Mouse (Mus musculus) liver, postnatal 0 days (tissue): ENCODE data around the gene Cxcl10. TPM values are rescaled to one million over a fixed set of nuclear protein-coding genes. Genes with fewer than 3 reads are reported as not detected.

Experiments
- ATAC-seq: fragments of 200-750 bp; cut with Nextera tagmentation; 2 replicates; pipeline ENCODE4 v1.8.0; 2017; ENCODE audit warnings: mild to moderate bottlenecking, moderate library complexity
- DNase-seq: peaks from one replicate; pipeline ENCODE4 v3.0.0-alpha.2; 2016
- H3K27ac ChIP-seq: fragments of 300-500 bp; sonication (generic); 2 replicates; pipeline ENCODE4 v1.5.1; 2014; ENCODE audit warnings: antibody characterized with exemption, moderate library complexity, mild to moderate bottlenecking, low read depth
- H3K27me3 ChIP-seq: fragments of 300-500 bp; sonication (generic); 2 replicates; pipeline ENCODE4 v1.6.1; 2014; ENCODE audit warnings: low read length, control low read depth, mixed read lengths; ENCODE audit not compliant: insufficient read depth
- H3K36me3 ChIP-seq: fragments of 300-500 bp; sonication (generic); replicated peaks from 2 replicates; pipeline ENCODE4 v1.6.1; 2014; ENCODE audit warnings: mild to moderate bottlenecking, control low read depth, low read length, moderate library complexity, mixed read lengths; ENCODE audit not compliant: insufficient read depth
- H3K4me1 ChIP-seq: fragments of 300-500 bp; sonication (generic); 2 replicates; pipeline ENCODE4 v1.6.1; 2014; ENCODE audit warnings: antibody characterized with exemption, mild to moderate bottlenecking, control low read depth; ENCODE audit not compliant: insufficient read depth
- H3K4me2 ChIP-seq: fragments of 300-500 bp; sonication (generic); 2 replicates; pipeline ENCODE4 v1.6.1; 2014; ENCODE audit warnings: low read depth, mild to moderate bottlenecking, low read length, moderate library complexity, mixed read lengths
- H3K4me3 ChIP-seq: fragments of 300-500 bp; sonication (generic); 2 replicates; pipeline ENCODE4 v1.5.1; 2014; ENCODE audit warnings: low read depth, low read length
- H3K9ac ChIP-seq: fragments of 300-500 bp; sonication (generic); replicated peaks from 2 replicates; pipeline ENCODE4 v1.6.1; 2014; ENCODE audit warnings: mild to moderate bottlenecking, moderate library complexity
- H3K9me3 ChIP-seq: fragments of 300-500 bp; sonication (generic); 2 replicates; pipeline ENCODE4 v1.6.1; 2016; ENCODE audit warnings: mild to moderate bottlenecking, control low read depth, low read length, mixed read lengths
- CTCF ChIP-seq: sonication (generic); IDR thresholded peaks from 2 replicates; pipeline ENCODE4 v1.5.1; 2016; ENCODE audit warnings: antibody characterized with exemption, low read depth
- EP300 ChIP-seq: IDR thresholded peaks from 2 replicates; pipeline ENCODE4 v1.6.1; 2016; ENCODE audit warnings: antibody characterized with exemption, low read depth, mild to moderate bottlenecking
- WGBS: fragments of 180-500 bp; shearing (Covaris S2); extraction: QIAGEN DNeasy Blood & Tissue Kit; methylation state at CpG from one replicate; pipeline ENCODE4 v1.1.7; 2014; ENCODE audit not compliant: insufficient replicate concordance; 5-methylcytosine and 5-hydroxymethylcytosine counted together
- polyA plus RNA-seq: library from polyadenylated mRNA; unstranded; fragments of >200 nt; fragmentation: Nextera tagmentation; extraction: Ambion mirVana; gene quantifications from 2 replicates; pipeline ENCODE4 v1.2.1, GENCODE M21; 2015

The Cxcl10 gene
- polyA plus RNA-seq, 1 experiment from 2014 or later = 7.5 TPM

DNA sequence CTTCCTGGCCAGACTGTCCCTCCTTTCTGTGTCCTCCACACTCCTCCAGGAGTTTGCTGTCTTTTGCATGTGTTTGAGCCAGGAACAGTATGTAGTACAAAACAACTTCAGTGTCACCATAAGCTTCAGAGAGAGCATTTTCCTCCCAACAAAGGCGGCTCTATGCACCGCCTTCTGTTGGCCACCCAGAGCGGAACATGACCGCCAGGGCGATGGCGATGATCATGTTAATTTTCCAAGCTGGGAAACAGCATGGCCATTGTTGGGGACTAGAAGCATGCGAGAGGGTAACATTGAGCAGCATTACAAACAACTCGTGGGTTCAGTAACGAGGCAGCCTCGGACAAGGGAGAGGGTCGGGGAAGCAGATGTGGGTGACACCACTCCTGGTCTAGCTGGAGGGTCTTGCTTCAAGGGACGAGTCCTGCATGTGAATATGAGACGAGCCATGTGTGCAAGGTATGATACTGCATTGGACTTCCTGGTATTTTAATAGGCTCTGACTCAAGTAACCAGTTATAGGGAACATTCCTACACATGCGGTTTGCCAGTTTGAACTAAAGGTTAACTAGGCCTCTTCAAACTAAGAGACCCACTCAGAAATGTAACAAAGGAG is 22.8 kb upstream of the Cxcl10 start:
- Histone ChIP-seq H3K4me3 (no peak overlapping the region), H3K4me1 (peaks cover 39% of the 10 kb centered on the region), H3K27me3 (no peaks in the 10 kb centered on the region), H3K36me3 (no peaks in the 10 kb centered on the region), H3K4me2 (no peak overlapping the region), H3K27ac (no peak overlapping the region), H3K9me3 (no peaks in the 10 kb centered on the region), H3K9ac (no peak overlapping the region)
- DNase-seq (no peak), ATAC-seq (no peak)
- 78% methylated on average over 14 of the region's 14 CpGs for WGBS
- TF ChIP-seq CTCF = no peak
- TF ChIP-seq EP300 = no peak

GRCm38 (mm10) chr5:92370891-92371290 is 22.2 kb upstream of the Cxcl10 start:
- peaks cover 34% of the 10 kb centered on the region for H3K4me1 ChIP-seq
- H3K9ac ChIP-seq = no peak overlapping the region
- H3K36me3 ChIP-seq = no peaks in the 10 kb centered on the region
- no peak for ATAC-seq
- WGBS = 85% methylated on average over 6 of the region's 6 CpGs
- H3K4me3 ChIP-seq = no peak overlapping the region
- H3K27ac ChIP-seq = 0 out of 2 replicates have a peak overlapping the region, but pooled peaks have one; percentile 16
- H3K9me3 ChIP-seq = no peaks in the 10 kb centered on the region
- H3K4me2 ChIP-seq = no peak overlapping the region
- DNase-seq = no peak
- H3K27me3 ChIP-seq = no peaks in the 10 kb centered on the region
- no peak for TF ChIP-seq CTCF
- no peak for TF ChIP-seq EP300

DNA sequence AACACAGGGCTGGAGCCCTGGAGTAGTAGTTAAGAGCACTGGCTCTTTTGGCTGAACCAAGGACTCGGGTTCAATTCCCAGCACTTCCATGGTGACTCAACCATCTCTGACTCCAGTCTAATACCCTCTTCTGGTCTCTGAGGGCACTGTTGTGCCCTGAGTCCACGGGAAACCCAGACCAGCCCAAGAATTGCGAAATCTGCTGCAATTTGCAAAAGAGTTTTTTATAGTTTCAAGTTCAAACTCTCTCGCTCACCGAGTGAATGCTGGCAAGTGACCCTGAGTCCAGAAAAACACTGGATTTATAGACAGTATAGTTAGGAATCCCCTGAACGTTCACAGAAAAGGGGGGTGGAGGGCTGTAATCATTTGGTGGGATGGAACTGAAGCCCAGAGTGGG is 21.7 kb upstream of the Cxcl10 start:
- Histone ChIP-seq H3K4me1 (peaks cover 30% of the 10 kb centered on the region), H3K4me3 (no peak overlapping the region), H3K9ac (no peak overlapping the region), H3K4me2 (no peak overlapping the region), H3K27ac (peak overlapping the region; percentile 16; the same call in 1 of the 2 replicates), H3K36me3 (no peaks in the 10 kb centered on the region), H3K9me3 (no peaks in the 10 kb centered on the region), H3K27me3 (no peaks in the 10 kb centered on the region)
- no peak for TF ChIP-seq CTCF
- TF ChIP-seq EP300 = no peak
- peak; percentile 13; the same call in 1 of the 2 replicates for ATAC-seq
- no peak for DNase-seq
- WGBS = 41% methylated on average over 6 of the region's 6 CpGs

DNA sequence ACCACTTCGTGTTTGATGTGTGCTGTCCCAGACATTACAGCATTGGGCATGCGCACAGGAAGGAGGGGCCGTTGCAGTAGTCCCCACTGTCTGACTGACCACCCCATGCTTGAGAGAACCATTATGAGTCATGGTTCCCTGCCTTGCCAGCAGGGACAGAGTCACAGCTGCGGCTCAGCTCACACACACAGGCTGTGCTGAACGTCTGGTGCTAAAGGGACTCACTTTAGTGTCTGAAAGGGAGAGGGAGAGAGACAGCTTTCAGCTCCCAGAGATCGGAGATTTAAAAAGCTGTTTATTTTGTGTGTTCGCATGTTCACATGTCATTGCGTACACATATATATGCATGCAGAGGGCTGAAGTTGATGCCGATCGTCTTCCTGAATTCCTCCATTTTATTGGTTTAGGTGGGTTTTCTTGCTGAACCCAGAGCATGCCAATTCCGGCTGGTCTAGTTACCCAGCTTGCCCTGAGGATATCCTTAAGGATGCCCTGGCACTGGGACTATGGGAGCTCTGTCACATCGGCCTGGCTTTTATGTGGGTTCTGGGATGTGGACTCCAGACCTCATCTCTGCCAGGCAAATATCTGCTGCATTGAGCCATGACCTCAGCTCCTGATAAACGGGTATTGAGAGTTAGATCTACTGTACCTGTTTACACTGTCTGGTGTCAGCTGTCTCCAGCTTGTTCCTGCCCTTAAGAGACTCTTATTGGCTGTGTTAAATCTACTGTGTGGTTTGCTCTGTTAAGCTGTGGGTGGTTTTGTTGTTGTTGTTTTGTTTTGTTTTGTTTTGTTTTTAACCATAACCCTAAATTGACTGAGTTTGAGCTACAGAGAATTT is 20.7 kb upstream of the Cxcl10 start:
- no peak for ATAC-seq
- H3K27ac ChIP-seq = peak overlapping the region; percentile 0; the same call in 1 of the 2 replicates

DNA sequence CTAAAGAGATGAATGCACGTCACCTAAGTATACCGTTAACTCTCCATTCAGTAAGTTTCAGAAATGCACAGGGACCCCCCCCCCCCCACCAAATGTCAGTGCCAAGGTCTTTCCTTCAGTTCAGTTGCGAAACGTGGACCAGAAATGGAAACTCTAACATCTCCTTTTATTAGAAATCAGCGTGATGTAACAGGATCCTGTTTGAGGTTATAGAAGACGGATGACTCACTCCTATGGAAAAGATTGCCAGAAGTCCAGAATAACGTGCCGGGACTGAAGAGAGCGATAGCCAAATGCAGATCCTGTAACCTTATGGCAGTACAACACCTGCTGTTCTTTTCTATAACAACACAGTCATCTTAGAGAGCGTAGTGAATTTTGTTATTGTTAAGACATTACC is 19.7 kb upstream of the Cxcl10 start:
- TF ChIP-seq CTCF (no peak), EP300 (0 out of 2 replicates have a peak, but pooled peaks have one; percentile 18)
- Histone ChIP-seq H3K36me3 (no peaks in the 10 kb centered on the region), H3K4me1 (peaks cover 29% of the 10 kb centered on the region), H3K4me3 (no peak overlapping the region), H3K9me3 (no peaks in the 10 kb centered on the region), H3K27me3 (no peaks in the 10 kb centered on the region), H3K9ac (no peak overlapping the region), H3K27ac (peak overlapping the region; percentile 61; the same call in 1 of the 2 replicates), H3K4me2 (no peak overlapping the region)
- ATAC-seq (0 out of 2 replicates have a peak, but pooled peaks have one; percentile 22), DNase-seq (no peak)
- 43% methylated on average over 10 of the region's 10 CpGs for WGBS

More for the DNA sequence above, 20.7 kb upstream of the Cxcl10 start:
- Histone ChIP-seq H3K36me3 (no peaks in the 10 kb centered on the region), H3K9me3 (no peaks in the 10 kb centered on the region), H3K9ac (no peak overlapping the region), H3K4me3 (no peak overlapping the region), H3K27me3 (no peaks in the 10 kb centered on the region), H3K4me1 (peaks cover 29% of the 10 kb centered on the region), H3K4me2 (no peak overlapping the region)
- DNase-seq = no peak
- TF ChIP-seq CTCF (no peak), EP300 (no peak)
- WGBS = 58% methylated on average over 13 of the region's 13 CpGs

DNA sequence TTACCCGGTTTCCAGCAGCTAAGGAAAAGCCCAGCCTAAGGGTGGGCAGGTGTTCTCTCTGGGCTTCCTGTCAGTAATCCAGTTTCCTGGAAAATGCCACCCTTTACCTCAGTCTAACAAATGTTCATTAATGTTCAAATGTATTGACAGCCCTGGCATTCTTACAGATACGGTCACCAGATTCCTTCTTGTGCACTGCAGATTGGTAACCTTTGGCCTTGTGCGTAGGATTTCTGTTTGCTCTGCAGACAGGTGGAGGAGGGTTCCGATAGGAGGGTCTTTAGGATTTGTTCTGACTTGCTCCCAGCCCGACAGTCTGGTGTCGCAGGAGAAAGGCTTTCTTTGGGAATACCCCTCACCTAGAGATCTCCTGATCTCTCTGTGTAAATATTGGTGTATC is 17.9 kb upstream of the Cxcl10 start:
- peaks cover 24% of the 10 kb centered on the region for H3K4me1 ChIP-seq
- TF ChIP-seq CTCF = no peak
- no peak for TF ChIP-seq EP300
- no peaks in the 10 kb centered on the region for H3K36me3 ChIP-seq
- 56% methylated on average over 6 of the region's 6 CpGs for WGBS
- no peak overlapping the region for H3K4me3 ChIP-seq
- peak overlapping the region; percentile 64 for H3K27ac ChIP-seq
- no peak overlapping the region for H3K9ac ChIP-seq
- no peak for DNase-seq
- peak; percentile 37; the same call in 1 of the 2 replicates for ATAC-seq
- H3K9me3 ChIP-seq = no peaks in the 10 kb centered on the region
- H3K4me2 ChIP-seq = peak overlapping the region; percentile 15; the same call in 1 of the 2 replicates
- H3K27me3 ChIP-seq = no peaks in the 10 kb centered on the region
